Mouse (Mus musculus) spleen, adult 2 months (tissue): ENCODE measurements around the gene Pawr. TPM values are rescaled to one million over a fixed set of nuclear protein-coding genes. Genes with fewer than 3 reads are reported as not detected.

Experiments
- DNase-seq, 2 experiments: peaks; one replicate each; pipeline versions ENCODE4 v3.0.0 to v3.0.0-alpha.2; 2012 to 2021; ENCODE audit warnings: low spot score in 2 of 2, low read depth in 1 of 2
- H3K27ac ChIP-seq: fragments of 200-500 bp; 2 replicates; pipeline ENCODE4 v1.5.1; 2012; ENCODE audit warnings: low read length, inconsistent platforms; ENCODE audit not compliant: insufficient read depth
- H3K27me3 ChIP-seq: fragments of 200-500 bp; 2 replicates; pipeline ENCODE4 v1.6.1; 2012; ENCODE audit warnings: mild to moderate bottlenecking, moderate library complexity, low read length, inconsistent platforms; ENCODE audit not compliant: control insufficient read depth, insufficient read depth
- H3K36me3 ChIP-seq: fragments of 200-500 bp; 2 replicates; pipeline ENCODE4 v1.6.1; 2012; ENCODE audit warnings: mild to moderate bottlenecking, low read length, inconsistent platforms; ENCODE audit not compliant: control insufficient read depth, insufficient read depth
- H3K4me1 ChIP-seq: fragments of 200-500 bp; 2 replicates; pipeline ENCODE4 v1.6.1; 2011; ENCODE audit warnings: inconsistent platforms; ENCODE audit not compliant: control insufficient read depth, insufficient read depth, insufficient read length
- H3K4me3 ChIP-seq: fragments of 200-500 bp; 2 replicates; pipeline ENCODE4 v1.5.1; 2011; ENCODE audit warnings: mild to moderate bottlenecking, inconsistent platforms; ENCODE audit not compliant: insufficient read depth, insufficient read length; ENCODE audit errors: extremely low read depth
- CTCF ChIP-seq: fragments of 200-500 bp; IDR thresholded peaks from 2 replicates; pipeline ENCODE4 v1.5.1; 2011; ENCODE audit warnings: mild to moderate bottlenecking, inconsistent platforms; ENCODE audit not compliant: insufficient read depth, insufficient read length, insufficient replicate concordance; ENCODE audit errors: extremely low read depth
- POLR2A ChIP-seq: fragments of 200-500 bp; IDR thresholded peaks from 2 replicates; pipeline ENCODE4 v1.6.1; 2011; ENCODE audit warnings: low read depth, low read length, inconsistent platforms
- WGBS: fragments of 180-500 bp; shearing (Covaris S2); methylation state at CpG from one replicate; pipeline ENCODE4 v1.1.7; 2018; 5-methylcytosine and 5-hydroxymethylcytosine counted together
- polyA plus RNA-seq: library from polyadenylated mRNA; depleted of rRNA; stranded (reverse); fragments of >200 nt; gene quantifications from 2 replicates; pipeline ENCODE4 v1.2.3, GENCODE M21; 2012

Gene Pawr
- polyA plus RNA-seq, 1 experiment = 3.5 TPM

DNA sequence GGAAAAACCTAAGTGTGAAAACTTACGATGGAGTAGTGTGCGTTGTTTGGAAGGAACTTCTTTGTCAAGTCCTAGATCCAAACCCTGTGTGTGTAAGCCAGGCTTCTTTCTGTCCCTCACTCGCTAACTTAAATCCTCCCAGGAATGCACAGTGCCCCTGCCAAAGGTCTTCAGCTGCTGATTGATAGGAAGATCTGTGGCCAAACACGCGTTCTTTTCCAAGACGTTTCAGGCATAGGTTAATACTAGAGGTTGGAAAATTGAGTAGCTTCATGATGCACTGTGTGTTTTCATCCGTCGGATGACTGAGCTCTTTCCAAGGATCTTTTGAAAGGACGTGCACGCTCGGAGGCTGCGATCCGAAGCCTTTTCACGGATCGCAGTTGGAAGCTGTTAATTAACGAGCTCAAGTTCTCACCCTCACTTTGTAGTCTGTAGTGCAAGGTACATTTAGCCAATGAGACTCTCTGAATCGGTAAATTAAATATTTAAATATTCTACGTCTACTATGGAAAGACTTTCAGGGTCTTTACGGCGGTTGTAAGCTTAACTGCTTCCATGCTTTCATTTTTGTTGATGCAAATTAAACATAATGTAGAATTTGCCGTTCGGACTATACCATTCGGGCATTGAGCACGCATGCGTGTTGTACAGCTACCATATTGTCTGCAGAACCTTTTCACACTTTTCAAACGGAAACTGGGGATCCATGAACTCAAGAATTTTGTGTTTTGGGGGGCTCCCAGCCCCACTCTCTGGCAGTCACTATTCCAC is 33.2 kb downstream of the Pawr start:
- no peak overlapping the region for H3K27ac ChIP-seq
- H3K4me1 ChIP-seq = no peaks in the 10 kb centered on the region
- no peaks in the 10 kb centered on the region for H3K36me3 ChIP-seq
- 94% methylated on average over 26 of the region's 26 CpGs for WGBS
- H3K4me3 ChIP-seq = no peak overlapping the region
- no peaks in the 10 kb centered on the region for H3K27me3 ChIP-seq
- no peak for DNase-seq
- TF ChIP-seq CTCF = no peak
- TF ChIP-seq POLR2A = no peak

DNA sequence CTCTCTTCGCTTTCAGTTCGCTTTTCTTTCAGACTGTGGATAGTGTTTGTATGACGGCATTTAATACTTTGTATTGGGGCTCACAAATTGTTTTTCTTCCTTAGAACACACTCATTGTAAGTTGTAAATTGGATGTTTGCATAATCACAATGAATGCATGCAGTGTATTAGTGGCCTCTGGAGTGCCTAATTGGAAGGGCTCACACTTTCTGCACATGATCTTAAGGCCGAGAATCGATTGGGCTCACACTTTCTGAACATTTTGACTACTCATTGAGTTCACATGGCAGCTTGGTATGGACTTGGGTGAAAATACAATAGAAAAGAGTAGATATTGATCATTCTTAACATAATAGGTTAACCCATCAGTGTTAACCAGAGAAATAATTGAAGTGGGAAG is 34.3 kb downstream of the Pawr start:
- Histone ChIP-seq H3K27me3 (no peaks in the 10 kb centered on the region), H3K4me3 (no peak overlapping the region), H3K4me1 (no peaks in the 10 kb centered on the region), H3K36me3 (no peaks in the 10 kb centered on the region), H3K27ac (no peak overlapping the region)
- DNase-seq = no peak
- no peak for TF ChIP-seq POLR2A
- TF ChIP-seq CTCF = no peak
- WGBS = 92% methylated on average over 5 of the region's 5 CpGs

DNA sequence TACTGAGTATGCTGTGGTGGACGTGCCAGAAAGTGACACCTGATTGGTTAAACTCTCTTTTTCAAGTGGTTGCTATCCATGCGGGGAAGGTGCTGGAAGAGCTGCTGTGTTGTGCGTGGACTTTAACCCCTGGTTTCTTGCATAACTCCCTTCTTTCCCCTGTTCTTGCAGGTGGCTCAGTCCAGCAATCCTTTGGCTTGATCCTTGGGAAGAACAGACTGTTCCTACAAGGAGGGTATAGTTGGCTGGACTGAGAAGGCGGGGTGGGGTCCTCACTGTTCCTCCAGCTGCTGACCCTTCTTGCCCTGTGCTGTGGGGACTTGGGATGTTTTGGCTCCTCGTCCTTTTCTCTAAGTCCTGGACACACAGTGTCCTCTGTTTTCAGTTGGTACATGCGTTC is 36.4 kb downstream of the Pawr start:
- Histone ChIP-seq H3K27ac (no peak overlapping the region), H3K4me3 (no peak overlapping the region), H3K4me1 (no peaks in the 10 kb centered on the region), H3K27me3 (no peaks in the 10 kb centered on the region), H3K36me3 (no peaks in the 10 kb centered on the region)
- TF ChIP-seq CTCF (no peak), POLR2A (no peak)
- DNase-seq = no peak
- WGBS = 87% methylated on average over 6 of the region's 6 CpGs

DNA sequence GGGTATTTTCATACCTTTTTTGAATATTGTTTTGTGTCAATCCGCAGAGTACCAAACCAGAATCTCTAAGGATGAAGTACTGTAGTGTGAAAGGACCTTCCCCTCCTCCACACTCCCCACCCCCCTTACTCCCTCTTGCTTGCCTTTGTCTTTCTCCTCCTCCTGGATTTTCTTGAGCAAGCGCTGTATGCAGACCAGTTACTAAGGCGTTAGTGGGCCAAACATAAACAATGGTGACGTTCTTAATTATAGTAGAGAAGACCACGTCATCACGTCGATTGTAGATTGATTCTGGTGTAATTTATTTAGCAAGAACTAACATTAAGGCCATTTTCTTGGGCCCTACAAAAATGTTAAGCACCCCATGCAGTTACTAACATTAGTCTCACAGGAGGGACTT is 40.3 kb downstream of the Pawr start:
- no peak for DNase-seq

DNA sequence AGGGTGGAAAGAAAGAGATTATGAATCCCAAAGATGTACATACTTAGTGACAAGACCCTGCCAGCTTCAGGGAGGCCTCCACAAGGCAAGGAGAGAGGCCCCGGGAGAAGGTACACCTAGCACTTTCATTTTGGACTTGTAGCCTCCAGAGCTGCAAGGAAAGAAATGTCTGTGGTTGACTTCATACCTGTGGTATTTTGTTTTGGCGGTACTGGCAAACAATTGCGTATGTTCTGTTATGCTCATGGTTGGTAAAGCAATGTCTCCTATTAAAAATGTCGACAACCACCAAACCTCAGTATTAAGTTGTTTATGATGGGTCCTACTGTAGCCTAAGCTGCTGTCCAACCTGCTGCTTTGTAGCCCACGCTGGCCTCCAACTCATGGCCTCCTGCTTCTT is 40.9 kb downstream of the Pawr start:
- no peak overlapping the region for H3K27ac ChIP-seq
- H3K27me3 ChIP-seq = no peaks in the 10 kb centered on the region
- H3K36me3 ChIP-seq = no peaks in the 10 kb centered on the region
- no peak for DNase-seq
- no peaks in the 10 kb centered on the region for H3K4me1 ChIP-seq
- TF ChIP-seq POLR2A = no peak
- no peak for TF ChIP-seq CTCF
- WGBS = 86% methylated on average over 5 of the region's 5 CpGs
- no peak overlapping the region for H3K4me3 ChIP-seq

More for the DNA sequence above, 40.3 kb downstream of the Pawr start:
- no peaks in the 10 kb centered on the region for H3K27me3 ChIP-seq
- H3K27ac ChIP-seq = no peak overlapping the region
- H3K4me3 ChIP-seq = no peak overlapping the region
- 88% methylated on average over 7 of the region's 7 CpGs for WGBS
- TF ChIP-seq CTCF (no peak), POLR2A (no peak)
- no peaks in the 10 kb centered on the region for H3K36me3 ChIP-seq
- no peaks in the 10 kb centered on the region for H3K4me1 ChIP-seq

DNA sequence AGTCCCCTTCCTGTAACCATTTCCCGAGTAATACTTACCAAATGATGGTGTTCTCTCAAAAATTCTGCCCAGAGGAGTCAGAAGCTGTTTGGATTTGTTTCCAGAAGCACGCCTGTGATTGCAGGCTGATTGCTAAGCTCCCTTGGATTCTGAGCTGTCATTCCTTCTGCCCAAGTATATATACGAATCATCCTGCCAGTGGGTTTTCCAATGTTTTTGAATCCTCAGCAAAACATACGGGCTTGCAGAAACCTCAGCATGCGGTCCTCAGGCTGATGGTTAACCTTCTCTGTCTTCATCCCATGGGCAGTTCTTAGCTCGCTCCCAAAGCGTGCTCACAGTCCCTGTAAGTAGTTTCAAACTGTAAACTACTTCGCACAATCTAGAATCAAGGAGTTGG is 43.9 kb downstream of the Pawr start:
- H3K36me3 ChIP-seq = no peaks in the 10 kb centered on the region
- H3K27ac ChIP-seq = no peak overlapping the region
- 90% methylated on average over 8 of the region's 8 CpGs for WGBS
- no peak for TF ChIP-seq CTCF
- no peak for TF ChIP-seq POLR2A
- H3K27me3 ChIP-seq = no peaks in the 10 kb centered on the region
- H3K4me3 ChIP-seq = no peak overlapping the region
- no peak for DNase-seq
- no peaks in the 10 kb centered on the region for H3K4me1 ChIP-seq

DNA sequence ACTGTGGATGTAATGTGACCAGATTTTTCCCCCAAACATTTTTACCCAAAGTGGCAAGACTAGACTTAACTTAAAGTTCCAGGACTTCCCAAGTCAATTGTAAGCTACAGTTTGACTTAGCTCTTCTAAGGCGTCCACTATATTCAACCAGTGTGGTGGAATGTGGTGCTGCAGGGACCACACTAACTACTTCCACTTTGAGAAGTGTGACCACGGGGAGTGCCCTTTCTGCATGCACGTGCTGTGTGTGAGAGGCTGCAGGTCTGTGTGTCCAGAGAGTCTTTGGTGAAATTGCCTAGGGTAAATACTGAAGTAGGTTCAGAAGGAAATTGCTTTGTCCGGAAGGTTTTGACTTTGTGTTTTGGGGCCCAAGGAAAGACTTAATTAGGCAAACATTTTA is 44.4 kb downstream of the Pawr start:
- no peak for DNase-seq
- H3K36me3 ChIP-seq = no peaks in the 10 kb centered on the region
- no peak overlapping the region for H3K27ac ChIP-seq
- no peak overlapping the region for H3K4me3 ChIP-seq
- H3K27me3 ChIP-seq = no peaks in the 10 kb centered on the region
- H3K4me1 ChIP-seq = no peaks in the 10 kb centered on the region
- TF ChIP-seq CTCF (no peak), POLR2A (no peak)
- 69% methylated on average over 4 of the region's 4 CpGs for WGBS
